Mouse (Mus musculus): Measurements from ENCODE around the gene Islr. TPM values are rescaled to one million over a fixed set of nuclear protein-coding genes. Genes with fewer than 3 reads are reported as not detected.
A peak's percentile ranks its signal among the peaks of the same experiment; 100 is the strongest.

Gene Islr
- total and polyA plus RNA-seq, 3 experiments: not detected

DNA sequence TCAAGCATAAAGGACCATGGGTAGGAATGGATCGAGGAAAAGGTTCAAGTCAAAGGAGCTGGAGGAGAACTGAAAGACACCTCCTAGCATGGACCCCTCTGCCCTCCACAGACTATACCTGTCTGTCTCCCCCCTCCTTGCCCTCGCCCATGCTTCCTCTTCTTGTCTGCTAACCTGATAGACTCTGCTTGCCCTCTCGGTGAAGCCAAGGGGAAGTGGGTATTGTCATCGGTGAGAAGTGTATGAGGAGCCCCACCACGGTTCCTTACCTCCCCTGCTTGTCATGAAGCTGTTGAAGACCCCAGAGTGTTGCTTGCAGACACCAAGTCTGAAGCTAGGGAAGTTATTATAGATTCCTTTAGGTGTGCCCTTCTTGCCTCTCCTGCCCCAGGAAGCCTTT, 43.8 kb downstream of the Islr start:
- peaks cover 0 to 3% of the 10 kb centered on the region in 2 experiments; a peak in 1 of 4 replicates for H3K27me3 ChIP-seq (ENCODE audit: control insufficient read depth in 1 of 2, insufficient read depth in 2 of 2, low read length in 2 of 2)

DNA sequence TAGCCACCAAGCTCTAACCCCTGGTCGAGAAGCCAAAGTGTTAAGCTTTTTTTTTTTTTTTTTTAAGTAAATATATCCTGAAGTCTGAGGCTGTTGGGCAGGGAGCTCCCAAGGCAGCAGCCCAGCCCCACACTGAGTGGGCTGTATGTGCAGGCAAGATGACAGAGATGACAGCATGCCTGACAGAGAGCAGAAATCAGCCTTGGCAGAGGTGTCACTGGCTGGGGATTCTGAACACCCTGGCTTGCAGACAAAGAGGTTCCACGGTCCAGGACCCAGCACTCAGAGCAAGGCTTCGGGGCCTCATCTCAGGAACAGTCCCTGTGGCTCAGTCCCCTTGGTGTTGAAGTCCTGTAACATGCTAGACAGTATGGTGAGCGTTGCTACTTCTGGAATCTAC, 44.3 kb downstream of the Islr start:
- TF ChIP-seq ETS1 (IDR thresholded peaks at IDR 0.05; ENCODE audit: low read depth, low read length) (no peak), MYC (IDR thresholded peaks at IDR 0.05; ENCODE audit: low read depth, low read length) (no peak), MYB (IDR thresholded peaks at IDR 0.05; ENCODE audit: low read depth, low read length) (no peak), MXI1 (IDR thresholded peaks at IDR 0.05; ENCODE audit: low read depth, low read length) (no peak), UBTF (IDR thresholded peaks at IDR 0.05; ENCODE audit: borderline replicate concordance, insufficient read depth, low read depth, low read length) (no peak), SIN3A (IDR thresholded peaks at IDR 0.05; ENCODE audit: low read length) (no peak), BHLHE40 (IDR thresholded peaks at IDR 0.05; ENCODE audit: borderline replicate concordance, low read depth, low read length) (no peak), USF2 (IDR thresholded peaks at IDR 0.05; ENCODE audit: borderline replicate concordance in 1 of 2, insufficient read depth in 1 of 2, low read depth in 1 of 2, low read length in 2 of 2) (no peak), RAD21 (IDR thresholded peaks at IDR 0.05; ENCODE audit: low read depth, low read length) (no peak), HCFC1 (IDR thresholded peaks at IDR 0.05; ENCODE audit: low read depth, low read length) (no peak), SMC3 (IDR thresholded peaks at IDR 0.05; ENCODE audit: low read depth, low read length) (no peak)
- Histone ChIP-seq H3K36me3 (ENCODE audit: control insufficient read depth in 1 of 2, insufficient read depth in 2 of 2, low read length in 2 of 2) (no peaks in the 10 kb centered on the region), H3K4me1 (ENCODE audit: control insufficient read depth in 1 of 2, insufficient read depth in 2 of 2, low read length in 2 of 2) (no peaks in the 10 kb centered on the region), H3K27me3 (ENCODE audit: control insufficient read depth in 1 of 2, insufficient read depth in 2 of 2, low read length in 2 of 2) (peaks cover 0 to 6% of the 10 kb centered on the region in 2 experiments; a peak in 2 of 4 replicates), H3K9ac (ENCODE audit: control insufficient read depth, low read depth, low read length, poor library complexity, severe bottlenecking) (no peak overlapping the region), H3K27ac (ENCODE audit: control insufficient read depth, low read depth, low read length) (no peak overlapping the region), H3K4me3 (ENCODE audit: control insufficient read depth in 1 of 2, insufficient read depth in 1 of 2, low read depth in 2 of 2, low read length in 2 of 2) (no peak overlapping the region), H3K79me2 (ENCODE audit: control insufficient read depth, insufficient read depth, low read length, poor library complexity) (no peaks in the 10 kb centered on the region), H3K9me3 (replicated peaks; ENCODE audit: insufficient read depth, low read length) (no peaks in the 10 kb centered on the region)
- DNase-seq (ENCODE audit: low read depth, low spot score): no peak

More for the DNA sequence above, 43.8 kb downstream of the Islr start:
- peak; percentile 14 for DNase-seq (ENCODE audit: low read depth, low spot score)
- H3K9me3 ChIP-seq (replicated peaks; ENCODE audit: insufficient read depth, low read length): no peaks in the 10 kb centered on the region
- TF ChIP-seq ZNF384 (IDR thresholded peaks at IDR 0.05; ENCODE audit: low read depth, low read length) (no peak), MYB (IDR thresholded peaks at IDR 0.05; ENCODE audit: low read depth, low read length) (no peak), TAL1 (IDR thresholded peaks at IDR 0.05; ENCODE audit: low read length) (no peak), MAFK (IDR thresholded peaks at IDR 0.05; ENCODE audit: borderline replicate concordance, low read depth, low read length) (no peak), POLR2AphosphoS2 (IDR thresholded peaks at IDR 0.05; ENCODE audit: low read length) (no peak), JUND (IDR thresholded peaks at IDR 0.05; ENCODE audit: low read depth, low read length) (no peak), ETS1 (IDR thresholded peaks at IDR 0.05; ENCODE audit: low read depth, low read length) (no peak), CHD2 (IDR thresholded peaks at IDR 0.05; ENCODE audit: low read length) (no peak), SMC3 (IDR thresholded peaks at IDR 0.05; ENCODE audit: low read depth, low read length) (no peak), BHLHE40 (IDR thresholded peaks at IDR 0.05; ENCODE audit: borderline replicate concordance, low read depth, low read length) (no peak), GABPA (IDR thresholded peaks at IDR 0.05; ENCODE audit: low read depth, low read length) (no peak), E2F4 (IDR thresholded peaks at IDR 0.05; ENCODE audit: borderline replicate concordance, low read depth, low read length) (no peak), TBP (IDR thresholded peaks at IDR 0.05; ENCODE audit: low read depth, low read length) (no peak), ZMIZ1 (IDR thresholded peaks at IDR 0.05; ENCODE audit: low read depth, low read length) (no peak), USF1 (IDR thresholded peaks at IDR 0.05; ENCODE audit: low read depth, low read length) (no peak)
- no peak overlapping the region for H3K27ac ChIP-seq (ENCODE audit: control insufficient read depth, low read depth, low read length)
- H3K4me1 ChIP-seq (ENCODE audit: control insufficient read depth in 1 of 2, insufficient read depth in 2 of 2, low read length in 2 of 2): no peaks in the 10 kb centered on the region
- H3K79me2 ChIP-seq (ENCODE audit: control insufficient read depth, insufficient read depth, low read length, poor library complexity): no peaks in the 10 kb centered on the region
- no peak overlapping the region for H3K9ac ChIP-seq (ENCODE audit: control insufficient read depth, low read depth, low read length, poor library complexity, severe bottlenecking)
- H3K36me3 ChIP-seq (ENCODE audit: control insufficient read depth in 1 of 2, insufficient read depth in 2 of 2, low read length in 2 of 2): no peaks in the 10 kb centered on the region
- no peak overlapping the region for H3K4me3 ChIP-seq (ENCODE audit: control insufficient read depth in 1 of 2, insufficient read depth in 1 of 2, low read depth in 2 of 2, low read length in 2 of 2)

Measured in MEL (cell line).